Mouse (Mus musculus): ENCODE measurements around the gene Adgrg4.

Adgrg4 gene

GRCm38 (mm10) chrX:56869863-56870262 lies at the start of gene Adgrg4:
TSS of gene Adgrg4 (plus strand) at chrX:56870163.
- DNase-seq (ENCODE audit: low read depth in 2 of 2, low spot score in 2 of 2): no peak

GRCm38 (mm10) chrX:56821765-56822603 lies 48.0 kb upstream of the Adgrg4 start, which contains the start of gene Map7d3:
TSS of gene Map7d3 (minus strand) at chrX:56822326.
- no peak for DNase-seq (ENCODE audit: low read depth in 2 of 2, low spot score in 2 of 2)

- no peak for DNase-seq (ENCODE audit: low read depth in 2 of 2, low spot score in 2 of 2)
Observed at GRCm38 (mm10) chrX:56827492-56827891, 42.5 kb upstream of the Adgrg4 start.

GRCm38 (mm10) chrX:56835842-56836241 lies 34.1 kb upstream of the Adgrg4 start:
- no peak for DNase-seq (ENCODE audit: low read depth in 2 of 2, low spot score in 2 of 2)

- no peak for DNase-seq (ENCODE audit: low read depth in 2 of 2, low spot score in 2 of 2)
Observed at GRCm38 (mm10) chrX:56839369-56839768, 30.6 kb upstream of the Adgrg4 start.

GRCm38 (mm10) chrX:56841255-56841654 lies 28.7 kb upstream of the Adgrg4 start:
- DNase-seq (ENCODE audit: low read depth in 2 of 2, low spot score in 2 of 2): no peak

GRCm38 (mm10) chrX:57012891-57013290 lies 142.9 kb downstream of the Adgrg4 start:
- DNase-seq (ENCODE audit: low read depth in 2 of 2, low spot score in 2 of 2): no peak

GRCm38 (mm10) chrX:57042774-57043173 lies 172.8 kb downstream of the Adgrg4 start, which contains the start of gene Brs3:
TSS of gene Brs3 (plus strand) at chrX:57043074.
- no peak for DNase-seq (ENCODE audit: low read depth in 2 of 2, low spot score in 2 of 2)

- DNase-seq (ENCODE audit: low read depth in 2 of 2, low spot score in 2 of 2): no peak
Observed at GRCm38 (mm10) chrX:57043869-57044268, 173.9 kb downstream of the Adgrg4 start.
